Comparison of ENCODE assay signal across 9 mouse cellular contexts in the genomic region with DNA sequence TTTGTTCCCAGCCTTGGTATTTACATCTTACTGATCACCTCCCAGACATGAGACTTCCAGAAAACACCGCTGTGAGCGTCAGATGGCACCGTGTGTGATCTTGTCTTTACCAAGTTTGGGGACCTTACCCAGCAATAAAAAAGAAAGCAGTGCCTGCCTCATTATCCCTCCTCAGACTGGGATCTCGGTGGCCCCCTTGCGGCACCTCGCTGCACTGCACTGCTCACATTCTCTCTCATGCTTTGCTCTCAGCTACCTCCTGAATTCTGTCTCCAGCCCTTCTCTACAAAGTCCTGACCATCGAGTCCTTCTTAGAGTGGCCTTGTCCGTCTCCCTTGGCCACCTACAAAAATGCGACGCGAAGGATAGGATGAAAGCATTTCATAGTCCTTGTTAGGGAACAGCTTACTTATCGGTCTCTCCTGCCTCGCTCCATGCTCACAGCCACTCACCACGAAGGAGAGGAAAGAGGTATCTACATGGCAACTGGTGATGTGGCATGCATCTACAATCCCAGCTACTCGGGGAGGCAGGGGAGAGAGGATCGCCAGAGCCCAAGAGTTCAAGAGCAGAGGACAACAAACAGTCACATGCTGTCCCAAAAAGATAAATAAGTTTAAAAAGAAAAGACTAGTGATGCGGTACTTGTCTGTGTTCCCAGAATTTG. TPM values are rescaled to one million over a fixed set of nuclear protein-coding genes. Genes with fewer than 3 reads are reported as not detected.
A peak's percentile ranks its signal among the peaks of the same experiment; 100 is the strongest.
DNase-seq lines count a peak whose midpoint lies in the region; ATAC-seq and TF ChIP-seq lines count a peak whose summit lies in the region.
"Had no signal": no experiment of that assay in that cellular context is flagged by ENCODE, and none has a peak within 500 bp of the region (broad histone marks: within the 10 kb centered on the region; RNA-seq: fewer than 3 reads in every experiment).

No protein-coding gene starts in this region.

- TF ChIP-seq EP300 in liver, postnatal 0 days (IDR thresholded peaks at IDR 0.05; ENCODE audit: low read depth): no peak

- no peaks in the 10 kb centered on the region for H3K36me3 ChIP-seq in heart, embryonic 11.5 days (ENCODE audit: control insufficient read depth, insufficient read depth, low read length)
- H3K36me3 ChIP-seq in liver, postnatal 0 days (replicated peaks; ENCODE audit: insufficient read depth, low read length): no peaks in the 10 kb centered on the region
- H3K36me3 ChIP-seq: hindbrain, embryonic 15.5 days had no signal

- peak; percentile 75 for DNase-seq in CD4-positive, CD25-positive, alpha-beta regulatory T cell, adult 2 months (ENCODE audit: low read depth, low spot score)
- peak; percentile 81 for DNase-seq in ZHBTc4 (ENCODE audit: low read depth, low spot score)
- DNase-seq in embryo, embryonic 11 days: peak; percentile 49
- DNase-seq in kidney, postnatal 4 days: peak; percentile 82 to 83
- DNase-seq in liver, postnatal 0 days: peak; percentile 75
- DNase-seq in right cerebral cortex, adult 18-20 months: peak; percentile 62
- DNase-seq in urinary bladder, adult 2 months (ENCODE audit: low spot score): peak; percentile 57

- H3K4me2 ChIP-seq in heart, embryonic 11.5 days: peak overlapping the region; percentile 42; the same call in 1 of the 2 replicates
- peak overlapping the region; percentile 5; the same call in 1 of the 2 replicates for H3K4me2 ChIP-seq in liver, postnatal 0 days (ENCODE audit: low read depth, low read length)
- H3K4me2 ChIP-seq: hindbrain, embryonic 15.5 days had no signal

- H3K4me1 ChIP-seq in heart, embryonic 11.5 days (ENCODE audit: control insufficient read depth, insufficient read depth, low read length): no peaks in the 10 kb centered on the region
- H3K4me1 ChIP-seq in liver, postnatal 0 days (ENCODE audit: insufficient read depth): no peaks in the 10 kb centered on the region
- H3K4me1 ChIP-seq: hindbrain, embryonic 15.5 days had no signal

- peak; percentile 93 for TF ChIP-seq CTCF in liver, postnatal 0 days (IDR thresholded peaks at IDR 0.05; ENCODE audit: low read depth)

- no peaks in the 10 kb centered on the region for H3K9me3 ChIP-seq in heart, embryonic 11.5 days (replicated peaks; ENCODE audit: control insufficient read depth, low read length)
- no peaks in the 10 kb centered on the region for H3K9me3 ChIP-seq in liver, postnatal 0 days (ENCODE audit: low read length)
- H3K9me3 ChIP-seq: hindbrain, embryonic 15.5 days had no signal

- H3K27me3 ChIP-seq in heart, embryonic 11.5 days (ENCODE audit: control insufficient read depth, insufficient read depth, low read length): no peaks in the 10 kb centered on the region
- no peaks in the 10 kb centered on the region for H3K27me3 ChIP-seq in liver, postnatal 0 days (ENCODE audit: insufficient read depth, low read length)
- H3K27me3 ChIP-seq: hindbrain, embryonic 15.5 days had no signal

- 27% methylated on average over 17 of the region's 17 CpGs for WGBS in heart, embryonic 11.5 days (ENCODE audit: insufficient replicate concordance)
- WGBS in liver, postnatal 0 days (ENCODE audit: insufficient replicate concordance): 25% methylated on average over 17 of the region's 17 CpGs

- peak overlapping the region; percentile 23; the same call in 1 of the 2 replicates for H3K4me3 ChIP-seq in heart, embryonic 11.5 days (ENCODE audit: low read depth, low read length)
- H3K4me3 ChIP-seq in liver, postnatal 0 days (ENCODE audit: low read depth, low read length): no peak overlapping the region
- H3K4me3 ChIP-seq: hindbrain, embryonic 15.5 days had no signal

- H3K9ac ChIP-seq in heart, embryonic 11.5 days (ENCODE audit: low read depth, low read length): no peak overlapping the region
- H3K9ac ChIP-seq in liver, postnatal 0 days (replicated peaks): no peak overlapping the region
- H3K9ac ChIP-seq: hindbrain, embryonic 15.5 days had no signal

- no peak overlapping the region for H3K27ac ChIP-seq in heart, embryonic 11.5 days (ENCODE audit: low read depth, low read length)
- H3K27ac ChIP-seq in liver, postnatal 0 days (ENCODE audit: low read depth): no peak overlapping the region
- H3K27ac ChIP-seq: hindbrain, embryonic 15.5 days had no signal

- ATAC-seq in heart, embryonic 11.5 days (replicated peaks; ENCODE audit: insufficient number of reproducible peaks, low FRiP score, low TSS enrichment): no peak
- ATAC-seq in liver, postnatal 0 days: peak; percentile 54

RNA-seq across cellular contexts. Expression of a gene that starts 45.7 kb away (rescaled TPM):
- polyA plus RNA-seq in heart, embryonic 11.5 days (2014; fragmentation: Nextera tagmentation; extraction: Ambion mirVana): 0.21 TPM in 1 of 2 replicates, not detected in the other
- polyA plus RNA-seq in liver, postnatal 0 days (2015; fragmentation: Nextera tagmentation; extraction: Ambion mirVana): 0.19 and 0.20 TPM in 2 replicates
- not detected in 2 replicates for polyA plus RNA-seq in urinary bladder, adult 2 months (2012; rRNA removed)

RNA-seq across cellular contexts. Expression of a gene that starts 53.4 kb away (rescaled TPM):
- polyA plus RNA-seq in heart, embryonic 11.5 days (2014; fragmentation: Nextera tagmentation; extraction: Ambion mirVana): 13.0 and 19.7 TPM in 2 replicates
- polyA plus RNA-seq in liver, postnatal 0 days (2015; fragmentation: Nextera tagmentation; extraction: Ambion mirVana): 0.78 and 0.95 TPM in 2 replicates
- polyA plus RNA-seq in urinary bladder, adult 2 months (2012; rRNA removed): 66.3 and 93.9 TPM in 2 replicates

RNA-seq across cellular contexts. Expression of a gene that starts 57.6 kb away (rescaled TPM):
- polyA plus RNA-seq in heart, embryonic 11.5 days (2014; fragmentation: Nextera tagmentation; extraction: Ambion mirVana): 0.46 TPM in 1 of 2 replicates, not detected in the other
- 0.22 TPM in 2 replicates for polyA plus RNA-seq in liver, postnatal 0 days (2015; fragmentation: Nextera tagmentation; extraction: Ambion mirVana)
- polyA plus RNA-seq in urinary bladder, adult 2 months (2012; rRNA removed): 0.25 and 0.28 TPM in 2 replicates
- polyA plus RNA-seq: hindbrain, embryonic 15.5 days had no signal
